Mouse (Mus musculus) lung, postnatal 0 days (tissue): Measurements from ENCODE around the gene Gm13287. TPM values are rescaled to one million over a fixed set of nuclear protein-coding genes. Genes with fewer than 3 reads are reported as not detected.
"Not testable (repeated sequence)": the region's sequence is repeated elsewhere in the genome, so short reads cannot be mapped to it uniquely, and the experiment has no call there.

Experiments
- ATAC-seq: fragments of 200-750 bp; cut with Nextera tagmentation; 2 replicates; pipeline ENCODE4 v1.8.0; 2017; ENCODE audit warnings: moderate library complexity
- DNase-seq: peaks from one replicate; pipeline ENCODE4 v3.0.0-alpha.2; 2016; ENCODE audit warnings: low spot score
- H3K27ac ChIP-seq: fragments of 300-500 bp; sonication (generic); 2 replicates; pipeline ENCODE4 v1.5.1; 2014; ENCODE audit warnings: antibody characterized with exemption, mild to moderate bottlenecking, low read length, mixed read lengths
- H3K27me3 ChIP-seq: fragments of 300-500 bp; sonication (generic); replicated peaks from 2 replicates; pipeline ENCODE4 v1.6.1; 2014; ENCODE audit warnings: low read length, mixed read lengths; ENCODE audit not compliant: insufficient read depth
- H3K36me3 ChIP-seq: fragments of 300-500 bp; sonication (generic); 2 replicates; pipeline ENCODE4 v1.6.1; 2014; ENCODE audit warnings: low read length, mixed read lengths; ENCODE audit not compliant: insufficient read depth
- H3K4me1 ChIP-seq: fragments of 300-500 bp; sonication (generic); 2 replicates; pipeline ENCODE4 v1.6.1; 2014; ENCODE audit warnings: antibody characterized with exemption, low read depth, low read length, mixed read lengths; ENCODE audit not compliant: insufficient read depth
- H3K4me2 ChIP-seq: fragments of 300-500 bp; sonication (generic); replicated peaks from 2 replicates; pipeline ENCODE4 v1.6.1; 2014; ENCODE audit warnings: low read depth, mild to moderate bottlenecking, low read length, moderate library complexity, mixed read lengths
- H3K4me3 ChIP-seq: fragments of 300-500 bp; sonication (generic); 2 replicates; pipeline ENCODE4 v1.5.1; 2014; ENCODE audit warnings: low read depth, low read length
- H3K9ac ChIP-seq: fragments of 300-500 bp; sonication (generic); replicated peaks from 2 replicates; pipeline ENCODE4 v1.6.1; 2014; ENCODE audit warnings: low read depth, mild to moderate bottlenecking
- H3K9me3 ChIP-seq: fragments of 300-500 bp; sonication (generic); 2 replicates; pipeline ENCODE4 v1.6.1; 2016; ENCODE audit warnings: low read length, mixed read lengths
- CTCF ChIP-seq: IDR thresholded peaks from 2 replicates; pipeline ENCODE4 v1.5.1; 2016; ENCODE audit warnings: antibody characterized with exemption, mild to moderate bottlenecking
- WGBS: fragments of 180-500 bp; shearing (Covaris S2); extraction: QIAGEN DNeasy Blood & Tissue Kit; methylation state at CpG from one replicate; pipeline ENCODE4 v1.1.7; 2014; 5-methylcytosine and 5-hydroxymethylcytosine counted together
- polyA plus RNA-seq: library from polyadenylated mRNA; unstranded; fragments of >200 nt; fragmentation: Nextera tagmentation; extraction: Ambion mirVana; gene quantifications from 2 replicates; pipeline ENCODE4 v1.2.1, GENCODE M21; 2015

The Gm13287 gene
- polyA plus RNA-seq, 1 experiment from 2014 or later, result not detected

GRCm38 (mm10) chr4:88782335-88782734 lies 20.7 kb upstream of the Gm13287 start:
- H3K27ac ChIP-seq, ATAC-seq, H3K36me3 ChIP-seq, H3K4me3 ChIP-seq, H3K27me3 ChIP-seq, H3K9me3 ChIP-seq, H3K9ac ChIP-seq, H3K4me1 ChIP-seq, DNase-seq: not testable (repeated sequence)
- peak; percentile 26; the same call in 1 of the 2 replicates for TF ChIP-seq CTCF
- H3K4me2 ChIP-seq, result 0 out of 2 replicates have a peak overlapping the region, but pooled peaks have one; percentile 28
- WGBS, result 2% methylated on average over 10 of the region's 31 CpGs

- not testable (repeated sequence) for H3K4me1 ChIP-seq, H3K36me3 ChIP-seq, H3K4me2 ChIP-seq, DNase-seq, ATAC-seq, H3K4me3 ChIP-seq, H3K27me3 ChIP-seq, H3K27ac ChIP-seq, H3K9me3 ChIP-seq, H3K9ac ChIP-seq
- WGBS, result no CpG with 5 or more reads among the region's 27 CpGs
These were observed 17.6 kb upstream of the Gm13287 start, which contains the start of gene Gm13276 for GRCm38 (mm10) chr4:88785409-88785808. Gene Gm13276, plus strand, starts transcription at chr4:88785709.

DNA sequence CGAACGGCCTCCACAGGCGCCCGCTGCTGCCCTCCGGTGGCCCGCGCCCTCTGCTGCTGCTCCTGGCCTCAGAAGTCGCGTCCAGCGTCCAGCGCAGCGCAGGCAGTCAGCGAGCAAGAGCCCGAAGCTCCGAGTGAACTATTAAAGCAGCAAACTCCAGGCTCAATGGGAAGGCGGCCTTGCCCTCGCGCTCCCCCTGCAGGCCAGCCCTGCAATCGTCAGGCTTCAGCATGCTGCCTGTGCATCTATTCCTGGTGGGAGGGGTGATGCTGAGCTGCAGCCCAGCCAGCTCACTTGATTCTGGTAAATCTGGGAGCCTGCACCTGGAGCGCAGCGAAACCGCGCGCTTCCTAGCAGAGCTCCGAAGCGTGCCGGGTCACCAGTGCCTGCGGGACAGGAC lies 14.7 kb upstream of the Gm13287 start, which contains the start of gene Gm13277:
Gene Gm13277, plus strand, starts transcription at position 231 of the 400 bp plus-strand sequence.
- H3K27me3 ChIP-seq, ATAC-seq, H3K9ac ChIP-seq, H3K9me3 ChIP-seq, H3K36me3 ChIP-seq, H3K4me3 ChIP-seq, DNase-seq, H3K27ac ChIP-seq, H3K4me2 ChIP-seq, H3K4me1 ChIP-seq: not testable (repeated sequence)
- no CpG with 5 or more reads among the region's 28 CpGs for WGBS
- TF ChIP-seq CTCF, result peak; percentile 60

GRCm38 (mm10) chr4:88791250-88791649 lies 11.8 kb upstream of the Gm13287 start, which contains the start of gene Gm13278:
Gene Gm13278, plus strand, starts transcription at chr4:88791550.
- not testable (repeated sequence) for H3K4me2 ChIP-seq, H3K4me3 ChIP-seq, H3K27me3 ChIP-seq, H3K27ac ChIP-seq, H3K4me1 ChIP-seq, DNase-seq, ATAC-seq, H3K36me3 ChIP-seq, H3K9ac ChIP-seq, H3K9me3 ChIP-seq
- WGBS, result no CpG with 5 or more reads among the region's 28 CpGs

GRCm38 (mm10) chr4:88793936-88794675 lies 8.9 kb upstream of the Gm13287 start, which contains the start of gene Gm13275:
Gene Gm13275, plus strand, starts transcription at chr4:88794487.
- H3K9ac ChIP-seq, H3K27me3 ChIP-seq, H3K4me2 ChIP-seq, H3K9me3 ChIP-seq, H3K4me3 ChIP-seq, DNase-seq, ATAC-seq, H3K36me3 ChIP-seq, H3K4me1 ChIP-seq, H3K27ac ChIP-seq: not testable (repeated sequence)
- peak; percentile 49 for TF ChIP-seq CTCF
- WGBS, result 0% methylated on average over 6 of the region's 52 CpGs

GRCm38 (mm10) chr4:88797097-88797496 lies 6.0 kb upstream of the Gm13287 start, which contains the start of gene Gm13279:
Gene Gm13279, plus strand, starts transcription at chr4:88797397.
- H3K4me1 ChIP-seq, H3K36me3 ChIP-seq, H3K4me3 ChIP-seq, DNase-seq, H3K4me2 ChIP-seq, H3K27ac ChIP-seq, H3K9ac ChIP-seq, ATAC-seq, H3K27me3 ChIP-seq, H3K9me3 ChIP-seq: not testable (repeated sequence)
- WGBS, result no CpG with 5 or more reads among the region's 28 CpGs

DNA sequence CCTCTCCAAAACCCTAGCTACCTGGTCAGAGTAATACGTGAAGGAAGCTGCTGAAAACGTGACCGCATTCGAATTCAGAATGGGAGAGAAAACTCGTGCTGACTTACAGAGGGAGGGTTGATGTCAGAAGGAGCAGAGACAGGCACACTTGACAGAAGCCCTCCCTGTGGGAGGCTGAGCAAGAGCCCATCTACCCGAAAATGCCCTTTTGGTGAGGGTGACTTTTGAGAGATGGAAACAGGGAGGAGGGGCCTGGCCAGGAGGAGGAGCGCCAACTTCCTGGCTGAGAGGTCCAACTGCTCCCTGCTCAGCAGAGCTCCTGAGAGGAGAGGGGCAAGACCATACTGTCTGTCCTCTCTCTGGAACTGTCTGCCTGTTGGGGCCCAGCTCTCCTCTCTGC lies 3.7 kb upstream of the Gm13287 start, which contains the start of gene Gm13285:
Gene Gm13285, plus strand, starts transcription at position 301 of the 400 bp plus-strand sequence.
- H3K4me2 ChIP-seq, H3K36me3 ChIP-seq, ATAC-seq, H3K9me3 ChIP-seq, H3K27me3 ChIP-seq, H3K27ac ChIP-seq, H3K4me3 ChIP-seq, DNase-seq, H3K4me1 ChIP-seq, H3K9ac ChIP-seq: not testable (repeated sequence)
- WGBS, result 14% methylated on average over 1 of the region's 7 CpGs

GRCm38 (mm10) chr4:88805231-88805630 lies 2.2 kb downstream of the Gm13287 start, which contains the start of gene Gm13288:
Gene Gm13288, plus strand, starts transcription at chr4:88805531.
- not testable (repeated sequence) for H3K4me1 ChIP-seq, H3K4me2 ChIP-seq, H3K4me3 ChIP-seq, H3K9ac ChIP-seq, DNase-seq, H3K36me3 ChIP-seq, ATAC-seq, H3K27me3 ChIP-seq, H3K9me3 ChIP-seq, H3K27ac ChIP-seq
- WGBS, result no CpG with 5 or more reads among the region's 8 CpGs
